Mouse (Mus musculus) liver, embryonic 14.5 days (tissue): ENCODE results near the gene Scn4b. TPM values are rescaled to one million over a fixed set of nuclear protein-coding genes. Genes with fewer than 3 reads are reported as not detected.

Experiments
- ATAC-seq: fragments of 200-750 bp; cut with Nextera tagmentation; 2 replicates; pipeline ENCODE4 v1.8.0; 2017; ENCODE audit warnings: moderate number of reproducible peaks, mild to moderate bottlenecking, moderate library complexity; ENCODE audit not compliant: insufficient read depth
- DNase-seq, 3 experiments: peaks; one replicate each; pipeline ENCODE4 v3.0.0-alpha.2; 2012 to 2013; ENCODE audit warnings: low read depth in 3 of 3, low spot score in 3 of 3
- H3K27ac ChIP-seq: fragments of 300-500 bp; sonication (generic); 2 replicates; pipeline ENCODE4 v1.5.1; 2014; ENCODE audit warnings: moderate library complexity, mild to moderate bottlenecking, control low read depth, inconsistent platforms
- H3K27me3 ChIP-seq: fragments of 300-500 bp; sonication (generic); 2 replicates; pipeline ENCODE4 v1.6.1; 2014; ENCODE audit warnings: mild to moderate bottlenecking, low read length, moderate library complexity; ENCODE audit not compliant: control insufficient read depth, insufficient read depth
- H3K36me3 ChIP-seq: fragments of 300-500 bp; sonication (generic); replicated peaks from 2 replicates; pipeline ENCODE4 v1.6.1; 2014; ENCODE audit warnings: low read depth; ENCODE audit not compliant: control insufficient read depth, insufficient read depth
- H3K4me1 ChIP-seq, 2 experiments: fragments of 200-500 bp in 1 of 2; fragments of 300-500 bp in 1 of 2; sonication (generic) in 1 of 2; replicated peaks; 2 replicates each; pipeline ENCODE4 v1.6.1; 2012 to 2014; ENCODE audit warnings: antibody characterized with exemption in 1 of 2, inconsistent platforms in 1 of 2, low read length in 1 of 2; ENCODE audit not compliant: control insufficient read depth in 2 of 2, insufficient read depth in 2 of 2
- H3K4me2 ChIP-seq: fragments of 300-500 bp; sonication (generic); 2 replicates; pipeline ENCODE4 v1.6.1; 2014; ENCODE audit warnings: low read depth, mild to moderate bottlenecking, control low read depth, moderate library complexity
- H3K4me3 ChIP-seq, 2 experiments: fragments of 200-500 bp in 1 of 2; fragments of 300-500 bp in 1 of 2; sonication (generic) in 1 of 2; 2 replicates each; pipeline ENCODE4 v1.5.1; 2012 to 2014; ENCODE audit warnings: low read depth in 2 of 2, low read length in 2 of 2, mild to moderate bottlenecking in 2 of 2, control low read depth in 1 of 2, inconsistent platforms in 1 of 2, moderate library complexity in 1 of 2; ENCODE audit not compliant: insufficient read depth in 1 of 2
- H3K9ac ChIP-seq: fragments of 300-500 bp; sonication (generic); replicated peaks from 2 replicates; pipeline ENCODE4 v1.6.1; 2014; ENCODE audit warnings: mild to moderate bottlenecking, control low read depth, moderate library complexity
- H3K9me3 ChIP-seq: fragments of 300-500 bp; sonication (generic); 2 replicates; pipeline ENCODE4 v1.6.1; 2016; ENCODE audit warnings: low read length, mixed read lengths; ENCODE audit not compliant: control insufficient read depth
- CTCF ChIP-seq: IDR thresholded peaks from 2 replicates; pipeline ENCODE4 v1.5.1; 2016; ENCODE audit warnings: antibody characterized with exemption, low read depth, control low read depth
- EP300 ChIP-seq: IDR thresholded peaks from 2 replicates; pipeline ENCODE4 v1.6.1; 2016; ENCODE audit warnings: antibody characterized with exemption, low read depth
- WGBS: fragments of 180-500 bp; shearing (Covaris S2); extraction: QIAGEN DNeasy Blood & Tissue Kit; methylation state at CpG from one replicate; pipeline ENCODE4 v1.1.7; 2014; ENCODE audit not compliant: insufficient replicate concordance; 5-methylcytosine and 5-hydroxymethylcytosine counted together
- polyA plus RNA-seq, 2 experiments: library from polyadenylated mRNA; depleted of rRNA in 1 of 2; stranded (reverse) in 1 of 2; unstranded in 1 of 2; fragments of >200 nt; fragmentation: Nextera tagmentation in 1 of 2; extraction: Ambion mirVana in 1 of 2; gene quantifications; 2 replicates each; pipeline versions ENCODE4 v1.2.1 to v1.2.3; 2012 to 2014

Scn4b gene
- polyA plus RNA-seq, 2 experiments: 0.01 to 0.06 TPM

GRCm38 (mm10) chr9:45120567-45120966, 17.6 kb upstream of the Scn4b start:
- Histone ChIP-seq H3K9ac (no peak overlapping the region), H3K27me3 (no peaks in the 10 kb centered on the region), H3K4me2 (no peak overlapping the region), H3K4me1 (peaks cover 0 to 3% of the 10 kb centered on the region in 2 experiments; a peak in 1 of 4 replicates), H3K36me3 (no peaks in the 10 kb centered on the region), H3K27ac (no peak overlapping the region), H3K9me3 (no peaks in the 10 kb centered on the region), H3K4me3 (no peak overlapping the region)
- TF ChIP-seq CTCF (no peak), EP300 (no peak)
- DNase-seq: no peak
- ATAC-seq: no peak
- WGBS: 60% methylated on average over 6 of the region's 6 CpGs

DNA sequence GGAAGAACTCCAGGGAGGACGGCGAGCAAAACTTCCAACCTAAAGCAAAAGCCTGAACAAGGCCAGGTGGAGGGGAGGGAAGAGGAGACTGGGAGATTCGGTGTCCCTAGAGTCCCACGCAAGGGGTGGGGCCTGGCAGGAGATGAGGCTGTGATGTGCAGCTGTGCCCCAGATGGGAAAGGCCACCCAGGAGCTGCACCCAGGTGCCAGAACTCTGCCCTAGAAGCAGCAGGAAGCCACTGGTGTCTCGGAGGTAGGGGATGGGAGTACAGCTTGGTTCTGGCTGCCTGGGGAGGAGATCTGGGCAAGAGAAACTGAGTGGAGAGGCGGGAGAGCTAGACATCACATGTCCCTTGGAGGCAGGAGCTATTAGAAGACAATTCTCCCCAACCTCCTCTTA, 17.2 kb upstream of the Scn4b start:
- Histone ChIP-seq H3K27me3 (no peaks in the 10 kb centered on the region), H3K9me3 (no peaks in the 10 kb centered on the region), H3K9ac (no peak overlapping the region), H3K36me3 (no peaks in the 10 kb centered on the region), H3K4me3 (no peak overlapping the region), H3K4me2 (no peak overlapping the region), H3K4me1 (peaks cover 0 to 3% of the 10 kb centered on the region in 2 experiments; a peak in 1 of 4 replicates), H3K27ac (no peak overlapping the region)
- TF ChIP-seq EP300: no peak
- TF ChIP-seq CTCF: no peak
- DNase-seq (no peak), ATAC-seq (no peak)
- 43% methylated on average over 6 of the region's 6 CpGs for WGBS

DNA sequence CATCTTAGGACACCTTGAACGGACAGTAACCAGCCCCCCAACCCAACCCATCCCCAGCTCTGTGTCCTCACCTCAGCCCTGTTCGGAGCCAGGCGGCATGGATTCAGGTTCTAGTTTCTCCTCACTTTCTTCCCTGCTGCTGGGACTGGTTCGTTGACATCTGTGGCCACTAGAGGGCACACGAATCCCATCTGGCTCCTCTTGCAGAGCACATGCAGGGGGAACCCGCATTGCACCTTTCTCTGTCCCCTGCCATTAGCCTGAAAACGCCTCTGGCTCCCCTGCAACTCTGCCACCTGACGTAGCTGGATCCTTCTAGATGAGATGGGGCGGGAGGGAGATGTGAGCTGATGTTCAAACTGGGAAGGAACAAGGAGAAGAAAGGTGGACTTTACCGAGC, 16.4 kb upstream of the Scn4b start:
- no peaks in the 10 kb centered on the region for H3K36me3 ChIP-seq
- H3K4me3 ChIP-seq: no peak overlapping the region
- 3% methylated on average over 10 of the region's 10 CpGs for WGBS
- H3K27me3 ChIP-seq: no peaks in the 10 kb centered on the region
- H3K9me3 ChIP-seq: no peaks in the 10 kb centered on the region
- ATAC-seq (no peak), DNase-seq (peak in 2 of 3 experiments; percentile 19 to 38)
- TF ChIP-seq EP300 (no peak), CTCF (peak; percentile 91)
- no peak overlapping the region for H3K9ac ChIP-seq
- no peak overlapping the region for H3K4me2 ChIP-seq
- H3K27ac ChIP-seq: no peak overlapping the region
- H3K4me1 ChIP-seq: peaks cover 0 to 2% of the 10 kb centered on the region in 2 experiments; a peak in 1 of 4 replicates

DNA sequence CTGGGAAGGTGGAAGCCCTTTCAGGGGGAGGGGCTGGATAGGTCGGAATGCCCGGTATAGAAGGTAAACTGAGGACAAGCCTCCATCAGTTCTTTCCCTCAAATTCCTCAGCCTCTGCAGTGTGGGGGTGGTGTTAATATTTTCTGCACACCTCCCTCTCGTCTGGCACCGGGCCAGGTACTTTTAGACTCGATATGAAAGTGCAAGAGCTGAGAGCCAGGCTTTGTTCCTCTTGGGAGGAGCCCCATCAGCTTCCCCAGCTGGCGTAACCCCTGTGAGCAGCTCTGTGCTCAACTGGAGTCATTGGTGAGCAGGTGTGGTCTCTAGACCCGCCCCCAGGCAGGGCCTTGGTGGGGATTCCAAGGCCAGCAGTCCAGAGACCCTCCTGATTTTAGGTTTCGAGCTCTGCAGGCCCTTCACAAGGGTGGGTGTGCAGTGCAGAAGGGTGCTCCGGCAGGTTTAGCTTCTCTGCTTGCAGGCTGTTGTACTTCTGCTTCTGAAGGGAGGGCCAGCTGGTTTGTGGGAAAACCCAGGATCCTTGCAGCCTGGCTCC, 15.9 kb upstream of the Scn4b start:
- H3K4me3 ChIP-seq: no peak overlapping the region
- no peak overlapping the region for H3K27ac ChIP-seq
- TF ChIP-seq EP300 (no peak), CTCF (no peak)
- no peak for DNase-seq
- no peaks in the 10 kb centered on the region for H3K27me3 ChIP-seq
- H3K9me3 ChIP-seq: no peaks in the 10 kb centered on the region
- no peak overlapping the region for H3K4me2 ChIP-seq
- 15% methylated on average over 9 of the region's 9 CpGs for WGBS
- no peak for ATAC-seq
- H3K36me3 ChIP-seq: no peaks in the 10 kb centered on the region
- no peak overlapping the region for H3K9ac ChIP-seq
- no peaks in the 10 kb centered on the region for H3K4me1 ChIP-seq

GRCm38 (mm10) chr9:45125211-45125610, 13.0 kb upstream of the Scn4b start:
- Histone ChIP-seq H3K27me3 (no peaks in the 10 kb centered on the region), H3K4me3 (no peak overlapping the region), H3K4me2 (no peak overlapping the region), H3K9me3 (no peaks in the 10 kb centered on the region), H3K4me1 (no peaks in the 10 kb centered on the region), H3K27ac (no peak overlapping the region), H3K36me3 (no peaks in the 10 kb centered on the region), H3K9ac (no peak overlapping the region)
- no peak for ATAC-seq
- TF ChIP-seq EP300 (no peak), CTCF (no peak)
- DNase-seq: no peak
- 69% methylated on average over 14 of the region's 14 CpGs for WGBS
